Mouse (Mus musculus) brain, embryonic 14.5 days (tissue): Measurements from ENCODE around the gene Calml3.

Experiments used
- CTCF ChIP-seq: fragments of 200-500 bp; IDR thresholded peaks from 2 replicates; pipeline ENCODE4 v1.5.1; 2012; ENCODE audit warnings: inconsistent platforms, mild to moderate bottlenecking, moderate library complexity, borderline replicate concordance; ENCODE audit not compliant: insufficient read depth, insufficient read length; ENCODE audit errors: extremely low read depth
- POLR2A ChIP-seq: fragments of 200-500 bp; IDR thresholded peaks from 2 replicates; pipeline ENCODE4 v1.6.1; 2012; ENCODE audit warnings: mild to moderate bottlenecking, inconsistent platforms, borderline replicate concordance; ENCODE audit not compliant: poor library complexity, insufficient read depth, insufficient read length, severe bottlenecking; ENCODE audit errors: extremely low read depth

DNA sequence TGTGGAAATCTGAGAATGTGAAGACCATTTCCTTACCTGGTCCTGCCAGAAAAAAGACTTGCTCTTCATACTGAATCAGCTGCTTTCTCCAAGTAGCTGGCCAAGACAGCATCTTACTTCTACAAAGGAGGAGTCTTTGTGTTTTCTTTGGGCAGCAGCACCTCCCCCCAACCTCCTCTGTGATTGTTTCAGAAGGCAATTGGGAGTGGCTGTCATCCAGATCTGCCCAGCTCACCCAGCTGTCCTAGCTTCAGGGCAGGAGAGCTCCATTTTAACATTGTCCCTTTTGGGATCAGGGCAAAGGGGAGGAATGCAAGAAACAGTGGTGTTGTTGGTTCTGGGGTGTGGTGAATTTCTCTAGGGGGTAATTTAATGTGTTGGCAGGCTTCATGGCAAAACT, 37.0 kb downstream of the Calml3 start:
- TF ChIP-seq POLR2A (no peak), CTCF (no peak)
